Mouse (Mus musculus): Measurements from ENCODE around the gene Aldh4a1. TPM values are rescaled to one million over a fixed set of nuclear protein-coding genes. Genes with fewer than 3 reads are reported as not detected.
A peak's percentile ranks its signal among the peaks of the same experiment; 100 is the strongest.

Aldh4a1 gene
- polyA plus RNA-seq, 1 experiment from 2014 or later, result 28.0 TPM

DNA sequence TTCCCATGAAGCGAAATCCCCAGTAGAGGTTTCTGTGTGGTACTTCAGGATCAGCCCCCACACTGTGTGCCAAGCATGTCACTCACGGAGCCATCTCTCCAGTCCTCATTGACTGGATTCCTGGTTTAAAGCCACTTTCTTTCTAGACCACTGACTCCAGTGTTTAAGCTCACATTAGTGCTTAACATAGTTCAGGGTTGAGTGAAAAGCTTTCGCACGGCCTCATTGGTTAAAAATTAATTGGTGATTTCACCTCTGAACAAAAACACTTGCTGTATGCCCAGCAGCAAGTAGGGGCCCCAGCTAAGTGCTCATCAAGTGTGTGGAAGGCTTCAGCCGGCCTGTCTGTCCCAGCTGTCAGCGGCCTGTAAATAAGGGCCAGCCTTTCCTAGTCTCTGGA lies 45.0 kb downstream of the Aldh4a1 start:
- Histone ChIP-seq H3K4me1 (no peaks in the 10 kb centered on the region), H3K27me3 (ENCODE audit: insufficient read depth, poor library complexity, severe bottlenecking) (peaks cover 36% of the 10 kb centered on the region), H3K36me3 (no peaks in the 10 kb centered on the region), H3K27ac (no peak overlapping the region), H3K4me3 (no peak overlapping the region), H3K9me3 (no peaks in the 10 kb centered on the region)
- no peak for DNase-seq (ENCODE audit: low spot score)
- 63% methylated on average over 6 of the region's 6 CpGs for WGBS

DNA sequence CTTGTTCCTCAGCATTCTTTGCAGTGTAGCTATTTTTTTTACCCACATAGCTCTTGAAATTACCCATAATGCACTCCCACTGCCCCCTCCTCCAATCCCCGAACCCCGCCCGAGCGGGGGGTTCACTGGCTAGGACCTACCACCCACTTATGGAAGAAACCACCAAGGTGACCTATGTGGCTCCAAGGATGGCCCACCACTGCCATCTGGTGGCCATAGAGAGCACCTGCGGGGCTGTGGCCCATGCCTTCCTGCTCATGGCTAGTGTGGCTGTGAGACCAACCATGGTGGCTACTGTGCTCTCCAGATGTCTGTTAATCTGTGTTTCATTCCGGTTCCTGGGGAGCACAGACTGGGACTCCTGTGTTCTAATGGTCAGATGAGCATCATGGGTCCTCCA lies 47.2 kb downstream of the Aldh4a1 start:
- H3K9me3 ChIP-seq, result no peaks in the 10 kb centered on the region
- 20% methylated on average over 6 of the region's 6 CpGs for WGBS
- DNase-seq (ENCODE audit: low spot score), result peak; percentile 80
- H3K36me3 ChIP-seq, result no peaks in the 10 kb centered on the region
- no peak overlapping the region for H3K4me3 ChIP-seq
- H3K27me3 ChIP-seq (ENCODE audit: insufficient read depth, poor library complexity, severe bottlenecking), result peaks cover 49% of the 10 kb centered on the region
- H3K4me1 ChIP-seq, result no peaks in the 10 kb centered on the region
- H3K27ac ChIP-seq, result no peak overlapping the region

DNA sequence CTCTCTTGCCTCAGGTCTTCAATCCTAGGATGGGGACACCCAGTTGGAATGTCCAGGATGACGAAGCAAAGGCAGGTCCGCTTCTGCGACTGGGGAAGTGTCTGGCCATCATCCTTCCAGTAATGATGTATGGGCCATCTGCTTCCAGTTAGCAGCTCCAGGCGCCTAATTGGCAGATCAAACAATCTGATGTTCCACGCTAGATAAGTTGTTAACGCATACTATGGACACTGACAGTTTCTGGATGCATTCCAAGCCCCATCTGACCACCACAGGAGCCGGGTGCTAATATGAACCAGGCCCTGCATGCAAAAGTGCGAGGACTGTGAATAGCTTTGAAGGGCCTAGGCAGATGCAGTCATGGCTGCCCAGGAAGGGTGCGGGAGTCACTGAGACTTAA lies 53.0 kb downstream of the Aldh4a1 start:
- 54% methylated on average over 9 of the region's 9 CpGs for WGBS
- H3K4me3 ChIP-seq, result no peak overlapping the region
- H3K9me3 ChIP-seq, result peaks cover 3% of the 10 kb centered on the region; the same call in 1 of the 2 replicates
- no peaks in the 10 kb centered on the region for H3K36me3 ChIP-seq
- H3K27ac ChIP-seq, result no peak overlapping the region
- H3K4me1 ChIP-seq, result no peaks in the 10 kb centered on the region
- H3K27me3 ChIP-seq (ENCODE audit: insufficient read depth, poor library complexity, severe bottlenecking), result peaks cover 41% of the 10 kb centered on the region
- DNase-seq (ENCODE audit: low spot score), result no peak

DNA sequence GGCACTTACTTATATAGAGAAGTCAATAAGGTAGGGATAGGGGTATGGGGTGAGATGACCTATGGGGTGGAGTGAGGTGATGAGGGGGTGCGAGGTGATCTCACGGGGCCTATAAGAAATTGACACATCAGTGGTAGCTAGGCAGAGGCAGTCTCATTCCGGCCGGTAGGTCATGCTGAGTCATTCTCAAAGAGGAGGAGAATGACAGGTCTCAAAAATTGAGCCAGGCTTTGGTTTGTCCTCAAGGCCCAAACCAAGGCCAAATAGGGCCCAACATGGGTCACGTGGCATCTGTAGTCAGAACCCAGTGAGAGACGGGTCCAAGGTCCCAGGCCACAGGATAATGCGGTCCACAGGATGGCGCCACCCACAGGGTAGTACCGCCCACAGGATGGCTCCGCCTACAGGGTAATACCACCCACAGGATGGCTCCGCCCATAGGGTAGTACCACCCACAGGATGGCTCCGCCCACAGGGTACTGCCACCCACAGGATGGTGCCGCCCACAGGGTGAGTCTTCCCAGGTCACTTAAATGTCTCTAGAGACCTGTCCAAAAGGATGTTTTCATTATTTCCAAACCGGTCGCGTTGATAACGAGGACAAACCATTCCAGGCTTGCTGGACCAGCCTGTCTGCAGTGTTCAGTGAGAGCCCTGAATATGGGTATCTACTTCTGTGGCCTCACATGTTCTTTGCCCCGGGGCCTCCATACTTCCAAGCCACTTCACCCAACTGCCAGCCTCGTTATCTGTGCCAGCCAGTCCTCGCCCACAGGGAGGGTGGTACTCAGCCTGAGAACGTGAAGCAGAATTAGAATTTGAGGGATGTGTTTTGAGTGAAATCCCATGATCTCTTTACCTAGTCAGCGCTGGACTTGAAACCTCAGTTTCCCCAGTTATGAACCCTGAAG lies 61.3 kb downstream of the Aldh4a1 start:
- peaks cover 27% of the 10 kb centered on the region for H3K27me3 ChIP-seq (ENCODE audit: insufficient read depth, poor library complexity, severe bottlenecking)
- no peak overlapping the region for H3K27ac ChIP-seq
- DNase-seq (ENCODE audit: low spot score), result no peak
- H3K4me3 ChIP-seq, result no peak overlapping the region
- peaks cover 16% of the 10 kb centered on the region for H3K9me3 ChIP-seq
- H3K36me3 ChIP-seq, result no peaks in the 10 kb centered on the region
- no peaks in the 10 kb centered on the region for H3K4me1 ChIP-seq
- 71% methylated on average over 22 of the region's 22 CpGs for WGBS

DNA sequence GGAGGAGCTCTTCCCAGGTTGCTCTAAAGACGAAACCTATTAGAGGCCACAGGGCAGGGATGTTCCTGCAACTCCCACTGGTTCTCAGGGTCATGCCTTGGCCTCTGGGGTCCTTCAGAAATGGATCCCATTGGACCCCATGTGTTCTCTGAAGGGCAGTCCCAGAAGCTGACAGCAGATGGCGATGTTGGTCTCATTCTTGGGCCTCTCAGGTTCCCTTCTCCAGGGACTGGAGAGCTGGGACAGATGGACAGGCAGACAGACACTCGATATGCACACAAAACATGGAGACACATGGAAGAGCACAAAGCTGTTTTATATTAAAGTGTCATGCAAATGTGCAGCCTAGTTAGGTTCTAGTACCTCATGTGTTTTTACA lies 62.0 kb downstream of the Aldh4a1 start:
- peaks cover 33% of the 10 kb centered on the region for H3K27me3 ChIP-seq (ENCODE audit: insufficient read depth, poor library complexity, severe bottlenecking)
- no peak overlapping the region for H3K4me3 ChIP-seq
- no peaks in the 10 kb centered on the region for H3K4me1 ChIP-seq
- 17% methylated on average over 3 of the region's 3 CpGs for WGBS
- DNase-seq (ENCODE audit: low spot score), result no peak
- no peaks in the 10 kb centered on the region for H3K36me3 ChIP-seq
- H3K27ac ChIP-seq, result no peak overlapping the region
- peaks cover 16% of the 10 kb centered on the region for H3K9me3 ChIP-seq

DNA sequence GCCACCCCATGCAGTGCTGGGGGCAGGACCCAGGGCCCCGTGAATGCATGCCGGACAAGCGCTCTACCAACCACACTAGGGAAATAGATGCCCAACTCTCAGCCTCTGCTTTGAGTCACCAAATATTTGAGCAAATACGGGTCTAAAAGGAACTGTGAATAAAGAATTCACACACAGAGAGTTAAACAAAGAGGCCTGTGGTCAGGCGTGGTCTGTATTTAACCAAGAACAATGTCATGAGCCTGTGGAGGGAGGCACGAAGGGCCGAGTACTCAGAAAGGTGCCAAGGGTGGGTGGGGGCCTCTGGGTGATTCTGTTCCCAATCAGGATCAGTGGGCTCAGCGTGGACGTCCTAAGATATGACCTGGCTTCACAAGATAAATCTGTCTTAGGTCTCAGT lies 65.4 kb downstream of the Aldh4a1 start:
- Histone ChIP-seq H3K27me3 (ENCODE audit: insufficient read depth, poor library complexity, severe bottlenecking) (peaks cover 67% of the 10 kb centered on the region), H3K27ac (no peak overlapping the region), H3K4me1 (no peaks in the 10 kb centered on the region), H3K4me3 (no peak overlapping the region), H3K36me3 (no peaks in the 10 kb centered on the region), H3K9me3 (no peaks in the 10 kb centered on the region)
- 68% methylated on average over 9 of the region's 9 CpGs for WGBS
- DNase-seq (ENCODE audit: low spot score), result no peak

DNA sequence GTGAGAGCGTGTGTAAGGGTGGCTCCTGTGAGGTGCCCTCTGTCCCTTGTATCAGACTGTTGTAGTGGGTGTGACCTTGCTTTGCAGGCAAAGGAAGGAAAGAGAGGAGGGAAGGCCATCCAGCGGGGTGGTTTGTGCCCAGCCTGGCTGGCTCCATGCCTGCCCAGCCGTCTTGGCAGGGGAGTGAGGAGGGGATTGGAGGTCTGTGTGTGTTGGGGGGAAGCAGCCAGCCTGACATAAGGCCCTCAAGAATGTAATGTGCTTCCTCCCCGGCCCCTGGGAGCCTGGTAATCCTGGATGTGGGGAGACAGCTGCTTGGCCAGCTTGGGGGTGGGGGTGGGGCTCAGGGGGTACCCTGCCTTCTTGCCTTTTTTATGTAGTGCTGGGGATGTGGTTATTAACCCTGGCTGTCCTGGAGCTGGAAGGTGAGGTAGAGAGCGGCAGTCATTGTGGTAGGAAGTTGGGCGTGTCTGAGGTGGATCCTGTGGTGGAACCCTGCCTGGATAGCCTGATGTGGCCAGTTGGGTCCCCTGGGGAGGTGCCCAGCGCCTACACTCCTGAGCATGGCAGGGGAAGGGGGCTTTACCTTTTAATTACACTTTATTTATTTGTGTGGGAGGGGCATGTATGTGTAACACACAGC lies 67.1 kb downstream of the Aldh4a1 start:
- WGBS, result 38% methylated on average over 7 of the region's 7 CpGs
- H3K27me3 ChIP-seq (ENCODE audit: insufficient read depth, poor library complexity, severe bottlenecking), result peaks cover 84% of the 10 kb centered on the region
- no peak for DNase-seq (ENCODE audit: low spot score)
- no peaks in the 10 kb centered on the region for H3K9me3 ChIP-seq
- H3K36me3 ChIP-seq, result no peaks in the 10 kb centered on the region
- H3K4me1 ChIP-seq, result no peaks in the 10 kb centered on the region
- H3K27ac ChIP-seq, result no peak overlapping the region
- H3K4me3 ChIP-seq, result no peak overlapping the region

DNA sequence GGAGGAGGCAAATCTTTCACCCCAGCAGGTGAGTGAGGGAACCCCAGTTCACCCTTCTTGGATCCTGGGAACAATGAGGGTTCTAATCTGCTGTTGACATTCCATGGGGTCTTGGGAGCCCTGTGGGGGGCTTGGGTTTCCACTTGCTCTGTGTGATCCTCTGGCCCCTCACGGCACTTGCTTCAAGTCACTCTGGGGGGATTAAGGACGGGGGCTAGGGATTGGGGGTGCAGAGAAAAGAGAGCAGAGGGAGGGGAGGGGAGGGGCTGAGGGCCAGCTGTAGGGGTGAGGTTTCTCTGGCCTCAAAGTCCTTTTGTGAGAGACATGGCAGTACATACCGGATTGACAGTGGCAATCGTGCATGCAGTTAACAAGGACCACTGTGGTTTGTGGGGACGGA lies 70.6 kb downstream of the Aldh4a1 start:
- Histone ChIP-seq H3K4me3 (no peak overlapping the region), H3K4me1 (peaks cover 5% of the 10 kb centered on the region; the same call in 1 of the 2 replicates), H3K9me3 (no peaks in the 10 kb centered on the region), H3K27me3 (ENCODE audit: insufficient read depth, poor library complexity, severe bottlenecking) (peaks cover 89% of the 10 kb centered on the region), H3K27ac (no peak overlapping the region), H3K36me3 (no peaks in the 10 kb centered on the region)
- WGBS, result 44% methylated on average over 5 of the region's 5 CpGs
- DNase-seq (ENCODE audit: low spot score), result no peak

DNA sequence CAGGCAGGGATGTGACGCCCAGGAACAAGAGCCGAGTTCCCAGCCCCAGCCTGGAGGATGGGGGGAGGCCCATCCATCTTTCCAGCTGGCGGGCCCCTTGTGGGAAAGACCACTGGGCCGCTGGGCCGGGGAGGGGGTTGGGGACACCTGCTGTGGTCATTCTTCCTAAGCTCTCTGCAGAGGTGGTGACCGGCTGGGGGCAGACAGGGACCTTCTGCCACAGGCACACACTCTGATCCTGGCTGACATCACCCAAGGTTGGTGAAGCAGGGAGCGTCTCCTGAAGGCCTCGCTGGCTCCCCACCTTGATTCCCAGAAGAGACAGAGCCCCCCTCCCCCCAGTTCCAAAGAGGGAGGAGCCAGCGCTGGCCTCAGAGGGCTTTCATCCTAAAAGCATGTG lies 75.1 kb downstream of the Aldh4a1 start:
- no peak for DNase-seq (ENCODE audit: low spot score)
- Histone ChIP-seq H3K4me3 (no peak overlapping the region), H3K27me3 (ENCODE audit: insufficient read depth, poor library complexity, severe bottlenecking) (peaks cover 79% of the 10 kb centered on the region), H3K36me3 (no peaks in the 10 kb centered on the region), H3K27ac (no peak overlapping the region), H3K4me1 (peaks cover 5% of the 10 kb centered on the region; the same call in 1 of the 2 replicates), H3K9me3 (no peaks in the 10 kb centered on the region)
- 8% methylated on average over 9 of the region's 9 CpGs for WGBS

DNA sequence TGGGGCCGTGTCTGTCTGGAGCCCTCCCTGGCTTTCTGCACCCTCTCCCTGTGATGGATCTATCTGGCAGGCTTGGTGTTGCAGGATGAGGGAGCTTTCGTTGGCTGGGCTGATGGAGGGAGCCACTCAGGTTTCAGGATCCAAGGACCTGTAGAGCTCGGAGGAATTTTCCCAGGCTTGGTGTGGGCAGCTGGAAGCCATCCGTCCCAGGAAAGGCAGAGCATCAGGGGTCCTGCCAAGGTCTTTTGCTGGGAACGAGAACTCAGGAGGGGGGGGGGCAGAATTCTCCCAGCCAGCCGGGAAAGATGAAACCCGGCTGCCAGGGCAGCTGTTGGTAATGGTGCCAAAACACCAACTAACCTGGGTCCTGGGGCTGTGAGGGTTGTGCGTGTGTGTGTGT lies 75.9 kb downstream of the Aldh4a1 start:
- Histone ChIP-seq H3K4me1 (peaks cover 5% of the 10 kb centered on the region; the same call in 1 of the 2 replicates), H3K27me3 (ENCODE audit: insufficient read depth, poor library complexity, severe bottlenecking) (peaks cover 74% of the 10 kb centered on the region), H3K9me3 (no peaks in the 10 kb centered on the region), H3K4me3 (no peak overlapping the region), H3K36me3 (no peaks in the 10 kb centered on the region), H3K27ac (no peak overlapping the region)
- WGBS, result 62% methylated on average over 8 of the region's 8 CpGs
- DNase-seq (ENCODE audit: low spot score), result no peak

Small RNAs within 50 kb of the gene (microRNA-seq; reads per million reads assigned to microRNA genes)
- gene Gm25571, result not detected
- not detected for gene Mir7020

Other genes with a start within 250 kb of the Aldh4a1 start
- 3.4 and 4.8 TPM in 2 replicates for gene Iffo2, start 92.3 kb upstream of the Aldh4a1 start, polyA plus RNA-seq (2016; fragmentation: Nextera tagmentation; extraction: Ambion mirVana)
- gene Gm21969, start 19.7 kb upstream of the Aldh4a1 start, polyA plus RNA-seq (2016; fragmentation: Nextera tagmentation; extraction: Ambion mirVana), result not detected in 2 replicates
- not detected in 2 replicates for gene Tas1r2, start 30.7 kb downstream of the Aldh4a1 start, polyA plus RNA-seq (2016; fragmentation: Nextera tagmentation; extraction: Ambion mirVana)
- 0.03 TPM in 1 of 2 replicates, not detected in the other for gene Pax7, start 210.7 kb downstream of the Aldh4a1 start, polyA plus RNA-seq (2016; fragmentation: Nextera tagmentation; extraction: Ambion mirVana)